Mouse (Mus musculus) neural tube, embryonic 14.5 days (tissue): ENCODE measurements around the gene Ssh1. TPM values are rescaled to one million over a fixed set of nuclear protein-coding genes. Genes with fewer than 3 reads are reported as not detected.

Experiments used
- polyA plus RNA-seq: library from polyadenylated mRNA; unstranded; fragments of >200 nt; fragmentation: Nextera tagmentation; extraction: Ambion mirVana; gene quantifications from 2 replicates; pipeline ENCODE4 v1.2.1, GENCODE M21; 2014

The Ssh1 gene
- polyA plus RNA-seq, 1 experiment from 2014 or later: 20.9 TPM

Other genes starting within 250 kb of the Ssh1 start
- gene Sart3, start 221.4 kb downstream of the Ssh1 start, polyA plus RNA-seq: 33.7 and 37.1 TPM in 2 replicates
- 79.5 and 91.3 TPM in 2 replicates for gene Iscu, start 221.1 kb downstream of the Ssh1 start, polyA plus RNA-seq
- gene Tmem119, start 193.4 kb downstream of the Ssh1 start, polyA plus RNA-seq: 0.99 and 5.2 TPM in 2 replicates
- gene Selplg, start 161.2 kb downstream of the Ssh1 start, polyA plus RNA-seq: 1.8 and 2.5 TPM in 2 replicates
- 148 and 188 TPM in 2 replicates for gene Coro1c, start 85.1 kb downstream of the Ssh1 start, polyA plus RNA-seq
- gene Dao, start 9.8 kb upstream of the Ssh1 start, polyA plus RNA-seq: not detected in 2 replicates
- gene Usp30, start 71.6 kb upstream of the Ssh1 start, polyA plus RNA-seq: 16.9 and 17.6 TPM in 2 replicates
- 80.0 and 80.3 TPM in 2 replicates for gene Svop, start 97.7 kb upstream of the Ssh1 start, polyA plus RNA-seq
- gene Alkbh2, start 134.3 kb upstream of the Ssh1 start, polyA plus RNA-seq: 8.2 TPM in 2 replicates
- 4.1 and 4.8 TPM in 2 replicates for gene Ung, start 136.5 kb upstream of the Ssh1 start, polyA plus RNA-seq
- 3.2 and 4.8 TPM in 2 replicates for gene Acacb, start 152.6 kb upstream of the Ssh1 start, polyA plus RNA-seq